Mouse (Mus musculus) bone marrow, adult 2 months (tissue): Measurements from ENCODE around the gene Ptprg.

Experiments used
- CTCF ChIP-seq: fragments of 200-500 bp; IDR thresholded peaks from 2 replicates; pipeline ENCODE4 v1.5.1; 2011; ENCODE audit warnings: low read length, control low read depth; ENCODE audit not compliant: control insufficient read depth, insufficient read depth
- POLR2A ChIP-seq: fragments of 200-500 bp; IDR thresholded peaks from 2 replicates; pipeline ENCODE4 v1.6.1; 2011; ENCODE audit warnings: low read depth, mild to moderate bottlenecking, control low read depth, low read length, borderline replicate concordance; ENCODE audit not compliant: control insufficient read depth

GRCm38 (mm10) chr14:12029926-12030325, 476.6 kb downstream of the Ptprg start:
- TF ChIP-seq POLR2A: no peak
- TF ChIP-seq CTCF: no peak
